Mouse (Mus musculus): ENCODE results near the gene Aak1.
"Not testable (repeated sequence)": the region's sequence is repeated elsewhere in the genome, so short reads cannot be mapped to it uniquely, and the experiment has no call there.

GRCm38 (mm10) chr6:87048712-87049111, 199.4 kb downstream of the Aak1 start:
- TF ChIP-seq POLR2A (IDR thresholded peaks at IDR 0.05; ENCODE audit: borderline replicate concordance, insufficient read depth, low read length); CTCF (IDR thresholded peaks at IDR 0.05; ENCODE audit: borderline replicate concordance, insufficient read depth, low read depth, low read length): not testable (repeated sequence)

Measured in cerebellum, adult 2 months (tissue).